Comparison of ENCODE assay signal across 7 mouse cellular contexts in genomic region chr13:5864265-5865097, GRCm38 (mm10). TPM values are rescaled to one million over a fixed set of nuclear protein-coding genes. Genes with fewer than 3 reads are reported as not detected.
DNase-seq lines count a peak whose midpoint lies in the region; ATAC-seq lines count a peak whose summit lies in the region.

No protein-coding gene starts in this region.

- H3K4me1 ChIP-seq in embryonic facial prominence, embryonic 14.5 days (ENCODE audit: control insufficient read depth, insufficient read depth, low read length): peaks cover 14% of the 10 kb centered on the region
- H3K4me1 ChIP-seq in hindbrain, embryonic 15.5 days (replicated peaks): peaks cover 38% of the 10 kb centered on the region

- H3K36me3 ChIP-seq in embryonic facial prominence, embryonic 14.5 days (ENCODE audit: control insufficient read depth, insufficient read depth, low read length): peaks cover 49% of the 10 kb centered on the region
- H3K36me3 ChIP-seq in hindbrain, embryonic 15.5 days: peaks cover 32% of the 10 kb centered on the region

- H3K27me3 ChIP-seq in embryonic facial prominence, embryonic 14.5 days (replicated peaks; ENCODE audit: control insufficient read depth, insufficient read depth, low read length): no peaks in the 10 kb centered on the region
- H3K27me3 ChIP-seq in hindbrain, embryonic 15.5 days: no peaks in the 10 kb centered on the region

- H3K27ac ChIP-seq in embryonic facial prominence, embryonic 14.5 days (replicated peaks; ENCODE audit: low read depth, low read length): no peak overlapping the region
- peak overlapping the region; percentile 68 for H3K27ac ChIP-seq in hindbrain, embryonic 15.5 days (replicated peaks)

- peak; percentile 60 for DNase-seq in 416B (ENCODE audit: low read depth)
- DNase-seq in B cell, adult 2 months: peak; percentile 70 to 72
- DNase-seq in embryonic facial prominence, embryonic 14.5 days (ENCODE audit: low spot score): peak; percentile 74
- peak; percentile 31 for DNase-seq in thymus, postnatal 4 days
- DNase-seq in ovary, adult 18-20 months (ENCODE audit: low spot score): no peak

- peak overlapping the region; percentile 78 for H3K4me3 ChIP-seq in embryonic facial prominence, embryonic 14.5 days (ENCODE audit: low read depth, low read length)
- H3K4me3 ChIP-seq in hindbrain, embryonic 15.5 days: peak overlapping the region; percentile 57

- H3K9ac ChIP-seq in embryonic facial prominence, embryonic 14.5 days (ENCODE audit: low read depth, low read length): 0 out of 2 replicates have a peak overlapping the region, but pooled peaks have one; percentile 37
- peak overlapping the region; percentile 54 for H3K9ac ChIP-seq in hindbrain, embryonic 15.5 days

- H3K9me3 ChIP-seq in embryonic facial prominence, embryonic 14.5 days (ENCODE audit: control insufficient read depth, low read length): no peaks in the 10 kb centered on the region
- H3K9me3 ChIP-seq in hindbrain, embryonic 15.5 days: no peaks in the 10 kb centered on the region

- peak overlapping the region; percentile 68 for H3K4me2 ChIP-seq in embryonic facial prominence, embryonic 14.5 days (ENCODE audit: low read depth, low read length)
- H3K4me2 ChIP-seq in hindbrain, embryonic 15.5 days: peak overlapping the region; percentile 77

- 61% methylated on average over 10 of the region's 10 CpGs for WGBS in embryonic facial prominence, embryonic 14.5 days
- WGBS in hindbrain, embryonic 15.5 days: 57% methylated on average over 10 of the region's 10 CpGs

- no peak for ATAC-seq in embryonic facial prominence, embryonic 14.5 days (ENCODE audit: low read depth)
- ATAC-seq in hindbrain, embryonic 15.5 days (ENCODE audit: low FRiP score, low read depth): no peak
- peak; percentile 50 for ATAC-seq in megakaryocyte-erythroid progenitor cell, adult 5-6 weeks (replicated peaks; ENCODE audit: low FRiP score, low TSS enrichment, poor library complexity, severe bottlenecking)

RNA-seq across cellular contexts. Expression of gene Klf6, which starts 3.2 kb away (rescaled TPM):
- 85.0 and 86.1 TPM in 2 replicates for polyA plus RNA-seq in embryonic facial prominence, embryonic 14.5 days (2014; fragmentation: Nextera tagmentation; extraction: Ambion mirVana)
- polyA plus RNA-seq in hindbrain, embryonic 15.5 days (2015; fragmentation: Nextera tagmentation; extraction: Ambion mirVana): 83.8 and 87.6 TPM in 2 replicates
- 4.3 and 10.6 TPM in 2 replicates for total RNA-seq in megakaryocyte-erythroid progenitor cell, adult 5-6 weeks (2014; fragmentation: Nextera tagmentation)
- 79.0 and 116 TPM in 2 replicates for total RNA-seq in megakaryocyte-erythroid progenitor cell, adult 5-6 weeks (2017)
